Mouse (Mus musculus): Measurements from ENCODE around the gene Srsf7. TPM values are rescaled to one million over a fixed set of nuclear protein-coding genes. Genes with fewer than 3 reads are reported as not detected.
"Not testable (repeated sequence)": the region's sequence is repeated elsewhere in the genome, so short reads cannot be mapped to it uniquely, and the experiment has no call there.

The Srsf7 gene
- total RNA-seq, 2 experiments from 2014 or later = 46.8 to 59.0 TPM

- DNase-seq = no peak
Observed at GRCm38 (mm10) chr17:80199160-80199778, 7.8 kb downstream of the Srsf7 start.

GRCm38 (mm10) chr17:80193075-80193474, 14.0 kb downstream of the Srsf7 start:
- DNase-seq = no peak

GRCm38 (mm10) chr17:80183615-80184014, 23.5 kb downstream of the Srsf7 start:
- no peak for DNase-seq

GRCm38 (mm10) chr17:80180468-80180867, 26.6 kb downstream of the Srsf7 start:
- DNase-seq = no peak

- DNase-seq = peak; percentile 73
Observed at GRCm38 (mm10) chr17:80179959-80180358, 27.1 kb downstream of the Srsf7 start.

GRCm38 (mm10) chr17:80178846-80179245, 28.3 kb downstream of the Srsf7 start:
- DNase-seq = not testable (repeated sequence)

GRCm38 (mm10) chr17:80175966-80176365, 31.1 kb downstream of the Srsf7 start:
- no peak for DNase-seq

GRCm38 (mm10) chr17:80175386-80175739, 31.7 kb downstream of the Srsf7 start:
- no peak for DNase-seq

- no peak for DNase-seq
Observed at GRCm38 (mm10) chr17:80174699-80175385, 32.3 kb downstream of the Srsf7 start.

GRCm38 (mm10) chr17:80174146-80174545, 33.0 kb downstream of the Srsf7 start:
- no peak for DNase-seq

GRCm38 (mm10) chr17:80173708-80174107, 33.4 kb downstream of the Srsf7 start:
- no peak for DNase-seq

- no peak for DNase-seq
Observed at GRCm38 (mm10) chr17:80172761-80173160, 34.3 kb downstream of the Srsf7 start.

GRCm38 (mm10) chr17:80171948-80172347, 35.2 kb downstream of the Srsf7 start:
- DNase-seq = no peak

- DNase-seq = no peak
Observed at GRCm38 (mm10) chr17:80170951-80171350, 36.2 kb downstream of the Srsf7 start.

GRCm38 (mm10) chr17:80169792-80170191, 37.3 kb downstream of the Srsf7 start:
- no peak for DNase-seq

GRCm38 (mm10) chr17:80168425-80169182, 38.5 kb downstream of the Srsf7 start:
- DNase-seq = peak; percentile 40

GRCm38 (mm10) chr17:80167851-80168251, 39.3 kb downstream of the Srsf7 start:
- no peak for DNase-seq

- DNase-seq = no peak
Observed at GRCm38 (mm10) chr17:80167436-80167835, 39.7 kb downstream of the Srsf7 start.

- DNase-seq = no peak
Observed at GRCm38 (mm10) chr17:80166346-80166745, 40.8 kb downstream of the Srsf7 start.

GRCm38 (mm10) chr17:80165741-80166140, 41.4 kb downstream of the Srsf7 start:
- DNase-seq = no peak

- DNase-seq = no peak
Observed at GRCm38 (mm10) chr17:80163991-80164390, 43.1 kb downstream of the Srsf7 start.

GRCm38 (mm10) chr17:80160454-80160853, 46.7 kb downstream of the Srsf7 start:
- peak; percentile 75 for DNase-seq

GRCm38 (mm10) chr17:80157489-80157888, 49.6 kb downstream of the Srsf7 start:
- no peak for DNase-seq
